Mouse (Mus musculus) midbrain, embryonic 16.5 days (tissue): ENCODE data around the gene Synpr. TPM values are rescaled to one million over a fixed set of nuclear protein-coding genes. Genes with fewer than 3 reads are reported as not detected.

Source experiments
- ATAC-seq: fragments of 200-750 bp; cut with Nextera tagmentation; 2 replicates; pipeline ENCODE4 v1.8.0; 2017; ENCODE audit warnings: moderate TSS enrichment
- H3K27ac ChIP-seq: fragments of 300-500 bp; sonication (generic); 2 replicates; pipeline ENCODE4 v1.5.1; 2014; ENCODE audit warnings: mild to moderate bottlenecking, low read length, mixed read lengths
- H3K27me3 ChIP-seq: fragments of 300-500 bp; sonication (generic); 2 replicates; pipeline ENCODE4 v1.6.1; 2014; ENCODE audit warnings: low read depth, low read length, mixed read lengths; ENCODE audit not compliant: control insufficient read depth, insufficient read depth
- H3K36me3 ChIP-seq: fragments of 300-500 bp; sonication (generic); 2 replicates; pipeline ENCODE4 v1.6.1; 2014; ENCODE audit warnings: mild to moderate bottlenecking, low read length, moderate library complexity, mixed read lengths; ENCODE audit not compliant: control insufficient read depth, insufficient read depth
- H3K4me1 ChIP-seq: fragments of 300-500 bp; sonication (generic); 2 replicates; pipeline ENCODE4 v1.6.1; 2014; ENCODE audit warnings: mild to moderate bottlenecking, low read length, mixed read lengths; ENCODE audit not compliant: control insufficient read depth, insufficient read depth
- H3K4me2 ChIP-seq: fragments of 300-500 bp; sonication (generic); 2 replicates; pipeline ENCODE4 v1.6.1; 2014; ENCODE audit warnings: mild to moderate bottlenecking, low read length, mixed read lengths
- H3K4me3 ChIP-seq: fragments of 300-500 bp; sonication (generic); 2 replicates; pipeline ENCODE4 v1.5.1; 2014; ENCODE audit warnings: low read depth, mild to moderate bottlenecking, low read length, moderate library complexity, mixed read lengths
- H3K9ac ChIP-seq: fragments of 300-500 bp; sonication (generic); 2 replicates; pipeline ENCODE4 v1.6.1; 2014; ENCODE audit warnings: low read depth, low read length, mixed read lengths
- H3K9me3 ChIP-seq: fragments of 300-500 bp; sonication (generic); replicated peaks from 2 replicates; pipeline ENCODE4 v1.6.1; 2014; ENCODE audit warnings: mild to moderate bottlenecking, low read length, mixed read lengths; ENCODE audit not compliant: control insufficient read depth, poor library complexity, severe bottlenecking
- WGBS: fragments of 180-500 bp; shearing (Covaris S2); extraction: QIAGEN DNeasy Blood & Tissue Kit; methylation state at CpG from one replicate; pipeline ENCODE4 v1.1.7; 2014; 5-methylcytosine and 5-hydroxymethylcytosine counted together
- polyA plus RNA-seq: library from polyadenylated mRNA; unstranded; fragments of >200 nt; fragmentation: Nextera tagmentation; extraction: Ambion mirVana; gene quantifications from 2 replicates; pipeline ENCODE4 v1.2.1, GENCODE M21; 2015

Synpr gene
- polyA plus RNA-seq, 1 experiment from 2014 or later: 45.9 TPM

GRCm38 (mm10) chr14:13596251-13596650 lies 311.7 kb downstream of the Synpr start:
- no peak for ATAC-seq
- Histone ChIP-seq H3K9ac (no peak overlapping the region), H3K4me3 (no peak overlapping the region), H3K4me2 (no peak overlapping the region), H3K4me1 (no peaks in the 10 kb centered on the region), H3K27me3 (no peaks in the 10 kb centered on the region), H3K9me3 (no peaks in the 10 kb centered on the region), H3K27ac (no peak overlapping the region), H3K36me3 (no peaks in the 10 kb centered on the region)
- 73% methylated on average over 6 of the region's 6 CpGs for WGBS

- Histone ChIP-seq H3K4me2 (no peak overlapping the region), H3K9me3 (no peaks in the 10 kb centered on the region), H3K27ac (no peak overlapping the region), H3K27me3 (no peaks in the 10 kb centered on the region), H3K9ac (no peak overlapping the region), H3K4me3 (no peak overlapping the region), H3K4me1 (no peaks in the 10 kb centered on the region), H3K36me3 (no peaks in the 10 kb centered on the region)
- WGBS: 100% methylated on average over 2 of the region's 2 CpGs
- no peak for ATAC-seq
Observed at GRCm38 (mm10) chr14:13597204-13597603, 312.6 kb downstream of the Synpr start.

GRCm38 (mm10) chr14:13620531-13620930 lies 336.0 kb downstream of the Synpr start:
- WGBS: 58% methylated on average over 2 of the region's 2 CpGs
- H3K27ac ChIP-seq: no peak overlapping the region
- no peak overlapping the region for H3K4me2 ChIP-seq
- H3K4me1 ChIP-seq: no peaks in the 10 kb centered on the region
- no peaks in the 10 kb centered on the region for H3K27me3 ChIP-seq
- no peaks in the 10 kb centered on the region for H3K36me3 ChIP-seq
- H3K9ac ChIP-seq: no peak overlapping the region
- H3K9me3 ChIP-seq: no peaks in the 10 kb centered on the region
- H3K4me3 ChIP-seq: no peak overlapping the region
- no peak for ATAC-seq

- Histone ChIP-seq H3K36me3 (no peaks in the 10 kb centered on the region), H3K4me2 (no peak overlapping the region), H3K27me3 (no peaks in the 10 kb centered on the region), H3K4me3 (no peak overlapping the region), H3K4me1 (peaks cover 7% of the 10 kb centered on the region; the same call in 1 of the 2 replicates), H3K9ac (no peak overlapping the region), H3K9me3 (no peaks in the 10 kb centered on the region), H3K27ac (no peak overlapping the region)
- 95% methylated on average over 1 of the region's 1 CpGs for WGBS
- ATAC-seq: no peak
Observed at GRCm38 (mm10) chr14:13649865-13650264, 365.3 kb downstream of the Synpr start.

GRCm38 (mm10) chr14:13651039-13651438 lies 366.5 kb downstream of the Synpr start:
- 0 out of 2 replicates have a peak overlapping the region, but pooled peaks have one; percentile 17 for H3K27ac ChIP-seq
- no peak overlapping the region for H3K4me3 ChIP-seq
- no peak overlapping the region for H3K9ac ChIP-seq
- H3K36me3 ChIP-seq: no peaks in the 10 kb centered on the region
- peaks cover 7% of the 10 kb centered on the region; the same call in 1 of the 2 replicates for H3K4me1 ChIP-seq
- no peak overlapping the region for H3K4me2 ChIP-seq
- H3K27me3 ChIP-seq: no peaks in the 10 kb centered on the region
- WGBS: 50% methylated on average over 1 of the region's 1 CpGs
- peak; percentile 84 for ATAC-seq
- H3K9me3 ChIP-seq: no peaks in the 10 kb centered on the region

- H3K9me3 ChIP-seq: no peaks in the 10 kb centered on the region
- peaks cover 7% of the 10 kb centered on the region; the same call in 1 of the 2 replicates for H3K4me1 ChIP-seq
- H3K27ac ChIP-seq: peak overlapping the region; percentile 38
- no peak overlapping the region for H3K4me2 ChIP-seq
- peak; percentile 96 for ATAC-seq
- 13% methylated on average over 2 of the region's 2 CpGs for WGBS
- H3K9ac ChIP-seq: no peak overlapping the region
- H3K36me3 ChIP-seq: no peaks in the 10 kb centered on the region
- H3K27me3 ChIP-seq: no peaks in the 10 kb centered on the region
- H3K4me3 ChIP-seq: no peak overlapping the region
Observed at GRCm38 (mm10) chr14:13651541-13652298, 367.1 kb downstream of the Synpr start.
